Mouse (Mus musculus) cerebellum, postnatal 10 days (tissue): ENCODE measurements at regions not wholly inside any gene's neighbourhood (a gene's known extent, or its start where the extent isn't known, plus 50 kb on each side); places are given as distances from the start of the nearest gene placed in this dataset.

ENCODE experiments used
- DNase-seq, 2 experiments: peaks; one replicate each; pipeline ENCODE4 v3.0.0; 2021; ENCODE audit warnings: mixed read lengths in 2 of 2

GRCm38 (mm10) chr12:52368034-52368433, 135.7 kb upstream of the Arhgap5 start:
- DNase-seq, result no peak

GRCm38 (mm10) chr12:52368466-52368865, 135.3 kb upstream of the Arhgap5 start:
- DNase-seq, result no peak

- no peak for DNase-seq
Measured at GRCm38 (mm10) chr12:52370153-52370710, 133.5 kb upstream of the Arhgap5 start.

- DNase-seq, result no peak
Measured at GRCm38 (mm10) chr12:52375116-52375515, 128.7 kb upstream of the Arhgap5 start.

- peak; percentile 53 to 70 for DNase-seq
Measured at GRCm38 (mm10) chr12:52376692-52377462, 126.9 kb upstream of the Arhgap5 start.

GRCm38 (mm10) chr12:52377463-52377848, 126.3 kb upstream of the Arhgap5 start:
- peak; percentile 73 to 84 for DNase-seq

GRCm38 (mm10) chr12:52379245-52379644, 124.5 kb upstream of the Arhgap5 start:
- peak; percentile 74 to 87 for DNase-seq

GRCm38 (mm10) chr12:52379960-52380359, 123.8 kb upstream of the Arhgap5 start:
- no peak for DNase-seq

GRCm38 (mm10) chr12:52381161-52381967, 122.4 kb upstream of the Arhgap5 start:
- peak in 1 of 2 experiments; percentile 32 for DNase-seq

GRCm38 (mm10) chr12:52381968-52382325, 121.8 kb upstream of the Arhgap5 start:
- DNase-seq, result no peak

GRCm38 (mm10) chr12:52382832-52383580, 120.8 kb upstream of the Arhgap5 start:
- no peak for DNase-seq

- DNase-seq, result peak in 1 of 2 experiments; percentile 3
Measured at GRCm38 (mm10) chr12:52389552-52389951, 114.2 kb upstream of the Arhgap5 start.

- DNase-seq, result peak in 1 of 2 experiments; percentile 9
Measured at GRCm38 (mm10) chr12:52390242-52390641, 113.5 kb upstream of the Arhgap5 start.

GRCm38 (mm10) chr12:52392636-52393035, 111.1 kb upstream of the Arhgap5 start:
- DNase-seq, result no peak

- DNase-seq, result peak; percentile 13 to 25
Measured at GRCm38 (mm10) chr12:52393981-52394718, 109.6 kb upstream of the Arhgap5 start.

GRCm38 (mm10) chr12:52394719-52395062, 109.1 kb upstream of the Arhgap5 start:
- DNase-seq, result no peak

- peak; percentile 18 to 30 for DNase-seq
Measured at GRCm38 (mm10) chr12:52395111-52395510, 108.7 kb upstream of the Arhgap5 start.

GRCm38 (mm10) chr12:52396178-52396841, 107.5 kb upstream of the Arhgap5 start:
- DNase-seq, result peak; percentile 82 to 84

GRCm38 (mm10) chr12:52397718-52398510, 105.9 kb upstream of the Arhgap5 start:
- peak in 1 of 2 experiments; percentile 6 for DNase-seq

- no peak for DNase-seq
Measured at GRCm38 (mm10) chr12:52398511-52398975, 105.2 kb upstream of the Arhgap5 start.

GRCm38 (mm10) chr12:52400099-52400498, 103.7 kb upstream of the Arhgap5 start:
- no peak for DNase-seq
